Mouse (Mus musculus): ENCODE measurements around the gene Fam57b. TPM values are rescaled to one million over a fixed set of nuclear protein-coding genes. Genes with fewer than 3 reads are reported as not detected.

Gene Fam57b
- total RNA-seq, 2 experiments from 2014 or later = 10.1 to 11.0 TPM

DNA sequence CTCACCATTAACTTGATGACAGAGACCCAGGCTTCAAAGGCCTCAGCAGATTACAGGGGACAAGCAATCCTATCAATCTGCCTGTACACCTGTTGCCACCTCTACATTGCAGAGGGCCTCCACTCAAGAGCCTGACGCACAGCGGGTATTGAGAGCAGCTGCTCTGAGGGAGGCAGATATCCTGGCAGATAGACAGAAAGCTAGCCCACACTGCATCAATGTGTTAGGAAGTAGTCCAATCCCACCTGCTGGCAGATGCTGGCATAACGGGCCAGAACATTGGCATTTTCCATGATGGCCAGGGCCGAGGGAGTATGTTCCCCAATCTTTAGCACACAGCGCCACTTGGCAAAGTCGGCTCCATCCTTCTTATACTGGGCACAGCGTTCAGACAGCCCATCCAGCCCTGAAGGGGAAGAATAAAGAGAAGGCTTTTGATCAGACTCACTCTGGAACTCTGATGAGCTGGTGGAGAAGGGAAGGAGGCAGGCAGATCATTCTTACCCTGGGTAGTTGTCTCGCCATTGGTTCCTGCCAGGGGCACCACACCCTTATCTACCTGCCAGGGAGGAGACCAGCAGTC lies 1.0 kb upstream of the Fam57b start:
- peak in 1 of 2 experiments; percentile 50 for DNase-seq

DNA sequence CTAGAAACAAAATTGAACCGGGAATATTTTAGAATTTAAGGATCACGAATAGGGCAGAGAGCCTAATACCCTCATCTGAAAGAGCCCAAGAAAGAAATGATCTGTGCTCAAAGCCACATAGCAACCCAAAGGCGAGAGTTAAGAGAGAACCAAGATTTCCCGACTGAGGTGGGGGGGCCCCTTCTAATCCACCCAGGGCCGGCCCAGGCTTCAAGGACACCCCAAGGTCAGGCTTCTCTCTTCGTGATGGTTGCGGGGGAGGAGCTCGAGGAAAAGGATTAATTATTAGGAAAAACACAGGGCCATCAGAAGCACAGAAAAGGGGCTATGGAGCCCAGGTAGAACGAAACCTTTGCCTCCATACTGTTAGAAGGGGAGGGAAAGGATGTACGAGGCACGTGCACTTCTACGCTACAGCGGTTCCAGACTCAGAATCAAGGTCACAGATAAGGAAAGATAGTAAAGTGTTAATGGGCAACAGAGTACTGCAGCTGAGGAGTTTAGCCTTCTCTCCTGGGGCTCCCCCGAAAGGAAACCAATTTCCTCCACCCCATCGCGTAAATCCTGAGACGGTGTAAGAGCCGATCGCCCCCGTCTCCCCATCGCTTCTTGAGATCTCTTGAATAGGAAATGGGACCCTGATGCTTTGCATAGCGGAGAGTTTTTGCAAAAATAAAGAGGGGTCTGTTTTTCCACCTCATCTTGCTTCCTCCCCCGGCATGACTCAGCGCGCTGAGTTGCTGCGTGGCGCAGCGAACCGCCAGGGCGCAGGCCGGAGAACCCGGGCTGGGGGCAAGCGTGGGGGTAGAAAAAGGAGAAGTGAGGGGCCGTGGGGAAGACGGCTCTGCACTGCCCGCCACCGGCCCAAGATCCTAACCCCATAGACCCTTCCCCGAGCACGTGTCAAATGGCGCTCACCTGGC lies 920 bp downstream of the Fam57b start:
- intact Hi-C loops (cut with DNase I) = no loop called here
- peak in 1 of 2 experiments; percentile 58 for DNase-seq

More for the DNA sequence above, 1.0 kb upstream of the Fam57b start:
- intact Hi-C loops (cut with DNase I) = no loop called here

DNA sequence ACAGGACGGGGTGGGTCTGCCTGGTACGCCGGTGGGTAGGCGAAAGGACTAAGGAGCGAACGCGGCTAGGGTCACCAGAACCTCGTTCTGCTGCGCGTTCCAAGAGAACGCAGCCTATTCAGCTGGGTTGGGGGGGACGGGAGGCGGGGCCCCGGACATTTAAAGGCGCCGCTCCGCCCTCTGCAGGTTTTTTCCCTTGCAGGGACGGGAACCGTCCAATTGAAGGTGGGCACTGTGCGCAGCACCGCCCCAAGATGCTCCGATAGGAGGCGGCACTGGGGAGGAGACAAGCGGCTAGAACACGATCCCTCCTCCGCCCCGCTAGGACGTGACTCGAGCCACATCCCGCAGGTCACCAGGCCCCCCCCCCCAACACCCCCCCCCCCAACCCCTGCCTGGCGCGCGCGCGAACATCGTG lies 1.6 kb downstream of the Fam57b start:
- DNase-seq = peak; percentile 97 to 99
- intact Hi-C loops (cut with DNase I) = no loop called here

DNA sequence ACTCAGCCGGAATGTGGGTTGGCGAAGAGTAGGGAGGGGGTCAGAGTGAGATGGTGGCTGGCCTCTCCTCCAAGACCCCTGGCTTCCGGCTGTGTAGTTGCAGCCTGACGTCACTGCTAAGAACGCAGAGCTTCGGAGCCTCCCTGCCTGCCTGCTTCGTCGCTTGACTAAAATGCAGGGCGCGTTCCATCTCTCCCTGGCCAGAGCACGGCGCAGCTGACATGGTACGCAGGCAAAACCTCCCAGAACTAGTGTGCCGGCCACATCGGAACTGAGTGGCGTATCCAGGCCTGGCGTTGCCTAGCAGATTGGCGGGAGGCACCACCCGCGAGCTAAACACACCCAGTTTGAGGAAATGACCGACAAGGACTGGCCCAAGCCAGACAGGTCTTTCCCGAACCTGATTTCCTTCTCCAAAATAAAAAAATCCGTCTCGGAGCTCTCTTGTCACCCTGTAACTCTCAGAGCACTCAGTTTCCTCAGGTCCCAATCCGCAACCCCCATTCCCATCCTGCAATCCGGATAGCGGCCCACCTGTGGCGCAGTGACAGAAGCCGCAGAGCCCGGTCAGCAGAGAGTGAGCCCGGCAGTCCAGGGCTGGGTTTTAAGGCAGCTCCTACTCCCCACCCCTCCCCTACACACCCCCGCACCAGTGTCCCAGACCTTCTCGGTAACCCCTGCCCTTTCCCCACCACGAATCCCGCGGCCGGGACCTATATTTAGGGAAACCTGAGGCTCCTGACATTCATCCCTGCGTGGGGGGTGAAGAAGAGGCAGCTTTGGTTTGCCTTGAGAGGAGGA lies 2.2 kb downstream of the Fam57b start:
- intact Hi-C loops (cut with DNase I) = no loop called here
- no peak for DNase-seq

DNA sequence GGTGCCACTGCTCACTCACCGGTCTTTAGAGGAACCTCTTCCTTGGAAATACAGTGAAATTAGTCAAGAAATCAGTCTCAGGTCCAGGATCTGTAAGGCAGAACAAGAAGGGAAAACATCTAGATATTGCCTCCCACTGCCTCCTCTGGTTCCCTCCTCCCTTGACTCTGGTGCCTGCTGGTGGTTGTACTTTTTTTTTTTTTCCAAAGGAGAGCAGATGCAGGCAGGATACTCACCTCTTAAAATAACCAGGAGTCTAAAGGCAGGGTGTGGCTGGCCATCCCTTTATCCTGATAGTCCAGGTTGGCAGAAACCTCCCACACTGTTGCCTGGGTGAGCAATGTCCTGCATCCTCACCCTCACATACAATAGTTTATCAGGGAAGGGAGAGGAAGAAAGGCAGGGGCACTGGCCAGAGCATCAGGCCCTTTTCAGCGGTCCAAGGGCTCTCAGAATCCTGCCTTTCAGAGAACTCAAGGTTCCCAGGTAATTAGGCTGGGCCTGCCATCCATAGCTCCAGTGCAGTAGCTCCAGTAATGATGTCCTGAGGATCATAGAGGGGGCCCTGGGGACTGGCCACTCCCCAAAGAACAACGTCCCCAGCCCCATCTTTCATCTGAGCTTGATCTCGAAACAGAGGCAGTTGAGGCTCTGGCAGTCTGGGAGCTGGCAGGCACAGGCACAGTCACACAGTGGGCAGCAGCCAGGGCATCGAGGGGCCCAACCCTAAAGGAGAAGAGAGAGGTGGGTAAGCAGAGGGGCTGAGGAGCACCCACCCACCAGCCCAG lies 3.0 kb downstream of the Fam57b start:
- DNase-seq = no peak
- intact Hi-C loops (cut with DNase I) = no loop called here

DNA sequence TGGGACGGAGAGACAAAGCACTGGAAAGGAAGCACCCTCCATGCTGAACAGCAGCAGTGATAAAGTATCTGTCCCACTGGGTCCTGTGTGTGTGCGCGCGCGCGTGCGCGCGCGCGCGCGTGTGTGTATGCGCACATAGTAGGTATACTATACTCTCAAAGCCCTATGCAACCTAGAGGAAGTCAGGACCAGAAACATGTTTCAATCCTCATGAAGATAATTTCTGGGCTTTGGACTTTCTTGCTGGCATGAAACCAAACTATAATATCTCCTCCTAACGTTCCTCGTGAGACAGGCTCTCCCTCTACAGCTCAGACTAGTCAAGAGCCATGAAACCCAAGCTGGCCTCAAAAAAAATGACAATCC lies 3.6 kb downstream of the Fam57b start:
- DNase-seq = no peak
- intact Hi-C loops (cut with DNase I) = no loop called here

DNA sequence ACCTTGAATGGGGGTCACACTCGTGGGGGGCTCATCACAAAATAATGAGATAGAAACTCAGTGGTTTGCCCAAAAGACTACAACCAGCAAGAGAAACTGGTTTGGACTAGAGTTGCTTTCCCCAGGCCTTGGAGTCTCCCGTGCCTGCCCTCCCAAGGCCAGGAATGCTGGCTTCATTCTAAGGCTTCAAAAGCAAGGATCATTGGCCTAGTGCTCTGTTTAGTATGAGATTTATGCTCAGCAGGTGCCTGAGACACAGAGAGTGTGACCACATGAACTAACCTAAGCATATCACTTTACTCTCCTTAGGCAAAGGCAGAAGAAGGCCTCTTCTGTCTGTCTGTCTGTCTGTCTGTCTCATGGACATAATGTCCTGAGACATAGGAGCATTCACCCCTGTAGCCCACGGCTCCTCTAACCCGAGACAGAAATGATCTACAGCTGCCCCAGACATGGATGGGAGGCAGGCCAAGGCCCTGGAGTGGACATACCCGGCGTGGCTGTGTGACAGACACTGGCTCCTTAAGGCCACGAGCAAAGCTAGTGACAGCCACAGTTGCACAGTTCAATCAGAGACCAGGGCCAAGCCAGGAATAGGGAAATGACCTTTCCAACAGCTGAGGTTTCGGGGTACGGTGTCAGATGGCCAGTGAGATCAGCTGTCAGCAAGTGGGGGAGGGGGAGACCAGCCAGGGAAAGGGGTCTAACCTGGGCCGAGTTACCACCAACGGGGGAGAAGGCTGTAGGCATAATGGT lies 4.8 kb downstream of the Fam57b start:
- intact Hi-C loops (cut with DNase I) = no loop called here
- no peak for DNase-seq

DNA sequence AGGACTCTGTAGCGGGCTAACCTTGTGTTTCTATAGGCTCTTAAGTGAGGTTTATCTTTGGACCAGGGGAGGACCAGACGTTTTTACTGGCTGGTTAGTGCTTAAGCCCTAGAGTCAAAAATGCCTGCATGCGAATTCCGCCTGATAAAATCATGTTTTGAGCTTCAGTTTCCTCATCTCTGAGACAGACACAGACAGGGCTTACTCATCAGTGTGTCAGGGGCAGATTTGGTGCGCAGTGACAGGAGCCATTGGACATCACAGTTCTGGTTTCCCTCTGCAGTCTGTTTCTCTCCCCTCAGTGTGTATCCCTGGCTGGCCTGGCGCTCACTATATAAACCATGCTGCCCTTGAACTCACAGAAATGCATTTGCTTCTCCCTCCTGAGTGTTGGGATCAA lies 5.7 kb downstream of the Fam57b start:
- DNase-seq = no peak
- intact Hi-C loops (cut with DNase I) = no loop called here

DNA sequence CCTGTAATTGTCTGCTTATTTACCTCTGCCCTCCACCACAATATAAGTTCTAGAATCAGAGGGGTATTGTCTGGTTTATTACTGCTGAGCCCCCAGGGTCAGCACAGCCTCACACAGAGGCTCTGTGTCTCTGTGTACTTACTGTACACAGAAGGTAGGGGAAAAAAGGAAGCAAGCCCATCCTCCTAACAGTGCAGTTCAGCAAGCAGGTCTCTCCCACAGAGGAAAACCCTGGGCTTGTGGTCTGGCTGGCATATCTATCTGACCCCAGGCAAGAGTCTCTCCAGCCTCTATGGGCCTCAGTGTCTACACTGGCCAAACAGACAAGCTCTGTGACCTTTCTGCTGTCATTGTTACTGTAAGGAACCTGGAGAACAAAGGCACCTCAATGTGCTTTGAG lies 6.3 kb downstream of the Fam57b start:
- DNase-seq = no peak
- intact Hi-C loops (cut with DNase I) = no loop called here

DNA sequence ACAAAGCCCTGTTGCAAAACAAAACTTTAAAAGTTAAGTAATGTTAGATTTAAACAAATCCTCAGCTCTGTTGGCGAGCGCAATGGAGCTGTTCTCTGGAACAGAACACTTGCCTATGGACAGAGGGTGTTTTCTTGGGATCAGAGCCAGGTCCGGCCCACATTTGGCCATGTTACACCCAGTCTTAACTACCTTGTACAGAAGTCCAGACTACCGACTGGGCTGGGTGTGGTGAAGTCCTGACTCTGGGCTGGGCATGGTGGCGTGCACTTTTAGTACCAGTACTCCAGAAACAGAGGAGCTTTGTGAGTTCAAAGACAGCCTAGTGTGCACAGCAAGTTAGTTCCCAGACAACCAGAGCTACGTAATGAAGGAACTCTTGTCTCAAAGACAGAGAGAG lies 9.5 kb downstream of the Fam57b start:
- intact Hi-C loops (cut with DNase I) = no loop called here
- DNase-seq = no peak

DNA sequence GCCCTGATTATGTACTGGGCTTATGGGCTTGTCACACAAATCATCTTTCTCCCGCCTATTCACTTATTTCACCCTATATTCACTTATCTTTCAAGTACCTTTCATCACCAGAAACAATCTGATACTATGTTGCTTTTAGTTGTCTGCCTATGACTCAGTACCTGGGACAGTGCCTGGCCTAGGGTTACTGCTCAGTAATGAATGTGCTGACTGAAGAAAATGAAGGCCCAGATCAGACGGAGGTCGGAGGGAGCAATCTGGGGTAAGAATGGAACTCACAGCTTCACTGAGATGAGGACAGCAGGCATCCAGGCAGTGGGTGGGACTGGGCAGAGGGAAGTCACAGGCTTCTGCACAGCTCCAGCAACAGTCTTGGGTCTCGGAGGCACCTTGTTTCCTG lies 9.9 kb downstream of the Fam57b start:
- intact Hi-C loops (cut with DNase I) = no loop called here
- no peak for DNase-seq

DNA sequence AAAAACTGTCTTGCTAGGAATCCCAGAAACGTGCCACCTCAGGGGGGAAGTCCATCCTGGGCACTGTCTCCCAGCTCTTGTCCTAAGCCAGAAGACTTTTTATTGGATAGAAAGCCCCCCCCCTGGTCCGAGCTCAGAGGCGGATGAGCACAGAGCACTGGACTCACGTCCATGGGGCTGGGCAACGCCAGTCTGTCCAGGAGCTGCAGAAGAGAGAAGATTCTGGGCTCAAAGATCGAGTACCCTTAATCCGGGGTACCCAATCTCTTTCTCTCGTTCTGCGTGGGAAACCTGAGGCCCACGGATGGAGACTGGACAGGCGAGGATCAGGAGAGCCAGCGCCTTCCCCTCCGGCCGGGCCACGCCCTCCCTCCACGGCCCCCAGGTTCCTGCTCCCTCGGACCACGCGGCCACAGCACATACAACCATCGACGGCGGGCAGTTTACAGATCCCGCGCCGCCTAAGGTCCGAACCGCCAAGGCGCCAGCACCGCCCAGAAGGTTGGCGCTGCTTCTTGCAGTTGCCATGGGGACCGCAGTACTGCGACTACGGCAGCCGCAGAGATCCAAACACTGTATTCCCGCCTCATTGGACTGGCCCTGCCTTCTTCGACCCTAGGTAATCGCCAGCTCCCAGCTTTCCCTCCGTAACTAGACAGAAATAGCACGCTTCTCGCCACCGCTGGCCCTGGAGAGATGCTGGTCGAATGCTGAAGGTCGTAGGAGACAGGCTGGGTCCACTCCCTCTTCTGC lies 11.4 kb downstream of the Fam57b start:
- DNase-seq = peak; percentile 93 to 94
- intact Hi-C loops (cut with DNase I) = no loop called here

DNA sequence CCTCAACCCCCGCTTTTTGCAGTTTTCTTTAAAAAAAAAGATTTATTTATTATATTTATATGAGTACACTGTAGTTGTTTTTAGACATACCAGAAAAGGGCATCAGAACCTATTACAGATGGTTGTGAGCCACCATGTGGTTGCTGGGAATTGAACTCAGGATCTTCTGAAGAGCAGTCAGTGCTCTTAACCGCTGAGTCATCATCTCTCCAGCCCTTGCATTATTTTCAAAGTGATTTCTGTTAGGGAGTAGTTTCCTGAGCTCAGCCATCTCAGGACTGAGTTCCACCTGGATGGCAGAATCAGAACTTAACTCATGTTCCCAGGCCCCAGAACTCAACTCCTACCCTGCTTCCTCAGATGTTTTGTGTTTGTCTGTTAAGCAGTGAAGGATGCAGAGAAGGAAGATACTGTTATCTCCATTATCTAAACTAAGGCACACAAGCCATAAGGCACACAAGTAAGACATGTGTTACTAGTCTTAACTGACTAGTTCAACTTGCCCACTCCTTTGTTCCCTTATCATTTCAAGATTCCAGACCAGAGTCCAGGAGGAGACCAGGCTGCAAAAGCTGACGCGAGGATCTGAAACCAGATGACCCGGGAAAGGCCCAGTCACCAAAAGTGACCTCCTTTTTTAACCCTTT lies 12.4 kb downstream of the Fam57b start:
- intact Hi-C loops (cut with DNase I) = no loop called here

DNA sequence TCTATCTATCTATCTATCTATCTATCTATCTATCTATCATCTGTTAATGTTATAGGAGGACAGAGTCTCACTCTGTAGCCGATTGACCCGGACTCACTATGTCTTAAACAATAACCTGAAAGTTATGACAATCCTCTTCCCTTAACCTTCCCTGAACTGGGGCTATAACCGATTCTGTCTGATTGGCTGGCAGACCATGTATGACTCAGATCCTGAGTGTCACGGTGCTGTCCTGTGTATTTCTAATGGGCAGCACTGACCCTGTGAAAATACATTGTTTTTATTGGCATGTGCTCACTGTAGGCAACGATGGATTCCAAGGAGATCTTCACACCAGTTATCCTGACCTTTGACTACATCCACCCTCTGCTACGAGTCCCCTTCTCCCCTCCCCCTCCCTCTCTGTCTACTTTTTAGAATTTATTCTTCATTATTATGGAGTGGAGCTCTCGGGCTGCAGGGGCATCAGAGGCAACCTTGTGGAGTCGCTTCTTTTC lies 18.3 kb downstream of the Fam57b start:
- no peak for DNase-seq

More for the DNA sequence above, 12.4 kb downstream of the Fam57b start:
- no peak for DNase-seq

DNA sequence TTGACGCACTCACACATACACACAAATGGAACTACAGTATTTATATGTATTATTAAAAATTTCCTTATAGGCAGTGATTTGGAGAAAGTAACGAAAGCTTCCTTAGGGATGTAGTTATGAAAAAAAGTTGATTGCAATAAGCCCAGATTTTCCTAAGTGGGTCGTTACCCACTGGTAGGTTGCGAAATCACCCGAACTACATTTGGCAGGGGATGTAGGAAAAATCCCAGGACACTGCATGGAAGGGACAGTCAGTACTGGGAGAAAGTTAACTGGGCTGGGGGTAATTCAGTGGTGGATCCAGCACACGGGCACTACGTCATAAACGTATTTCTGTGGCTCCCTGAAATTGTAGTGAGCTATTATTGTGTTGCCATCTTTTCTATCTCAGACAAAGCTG lies 19.0 kb downstream of the Fam57b start:
- intact Hi-C loops (cut with DNase I) = no loop called here
- DNase-seq = no peak

More for the DNA sequence above, 18.3 kb downstream of the Fam57b start:
- intact Hi-C loops (cut with DNase I) = no loop called here

DNA sequence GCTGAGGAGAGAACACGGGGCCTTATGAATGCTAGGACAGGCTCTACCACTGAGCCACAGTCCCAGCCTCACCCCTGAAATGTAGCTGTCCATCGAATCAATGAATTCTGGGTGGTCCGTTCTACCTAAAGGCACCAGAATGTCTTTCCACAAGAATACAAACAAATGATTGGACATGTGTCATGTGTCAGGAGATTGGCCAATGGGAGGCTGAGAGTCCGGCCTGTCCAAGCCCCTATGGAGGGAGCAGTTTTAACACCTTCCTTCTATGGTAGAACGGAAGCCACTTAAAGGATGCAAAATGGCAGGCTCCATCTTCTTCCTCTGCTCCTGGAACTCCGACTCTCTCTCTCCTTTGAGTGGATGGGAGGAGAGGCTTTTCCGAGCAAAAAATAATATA lies 20.1 kb downstream of the Fam57b start:
- no peak for DNase-seq
- intact Hi-C loops (cut with DNase I) = no loop called here

DNA sequence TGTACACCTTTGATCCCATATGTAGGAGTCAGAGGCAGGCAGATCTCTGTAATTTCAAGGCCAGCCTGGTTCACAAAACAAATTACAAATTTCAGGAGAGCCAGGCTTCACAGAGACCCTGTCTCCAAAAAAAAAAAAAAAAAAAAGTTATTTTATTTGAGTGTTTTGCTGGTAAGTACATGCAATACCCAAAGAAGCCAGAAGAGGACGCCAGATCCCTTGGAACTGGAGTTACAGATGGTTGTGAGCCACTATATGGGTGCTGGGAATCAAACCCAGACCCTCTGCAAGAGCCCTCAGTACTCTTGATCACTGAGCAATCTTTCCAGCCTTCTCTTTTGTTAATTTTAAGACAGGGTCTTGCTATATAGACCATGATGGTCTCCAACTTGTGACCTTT lies 21.4 kb downstream of the Fam57b start:
- intact Hi-C loops (cut with DNase I) = no loop called here
- no peak for DNase-seq

DNA sequence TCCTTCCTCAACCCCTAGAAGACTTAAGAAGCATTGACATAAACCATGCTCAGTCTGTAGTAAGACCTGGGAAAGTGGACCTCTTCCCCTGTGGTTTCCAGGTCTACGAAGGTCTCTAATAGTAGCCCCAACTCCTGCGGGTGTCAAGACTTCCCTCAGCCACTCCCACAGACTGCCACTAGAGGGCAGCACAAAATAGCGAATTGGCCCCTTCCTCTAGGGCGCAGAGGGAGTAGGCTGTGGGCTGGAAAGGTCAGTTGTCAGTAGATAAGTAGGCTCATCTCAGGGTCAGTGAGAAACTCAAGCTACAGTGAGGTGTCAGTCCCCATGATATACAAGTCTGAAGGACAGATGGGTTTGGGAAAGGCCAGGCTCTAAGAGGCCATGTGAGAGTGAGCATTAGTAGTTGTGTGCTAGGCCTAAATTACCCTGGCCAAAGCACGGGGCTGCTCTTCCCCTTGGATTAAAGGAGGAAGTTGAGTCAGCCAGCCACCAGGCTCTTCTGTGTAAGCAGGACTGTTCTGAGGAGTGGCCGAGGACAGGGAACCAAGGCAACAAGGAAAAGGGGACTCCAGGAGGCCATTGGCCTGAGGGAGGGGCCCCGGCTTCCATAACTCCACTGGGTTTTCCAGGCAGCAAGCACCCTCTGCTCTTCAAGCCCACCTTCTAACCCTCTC lies 24.5 kb downstream of the Fam57b start:
- intact Hi-C loops (cut with DNase I) = loop anchor here (1.0 to 5.0 kb wide), 4 partner anchors 125 to 283 kb away; partner anchors contain the start of genes Asphd1 and Maz

More for the DNA sequence above, 24.5 kb downstream of the Fam57b start:
- peak; percentile 82 to 91 for DNase-seq

Measured in heart, postnatal 10 days (tissue).